Mouse (Mus musculus): ENCODE measurements around the gene Ptprb.

DNA sequence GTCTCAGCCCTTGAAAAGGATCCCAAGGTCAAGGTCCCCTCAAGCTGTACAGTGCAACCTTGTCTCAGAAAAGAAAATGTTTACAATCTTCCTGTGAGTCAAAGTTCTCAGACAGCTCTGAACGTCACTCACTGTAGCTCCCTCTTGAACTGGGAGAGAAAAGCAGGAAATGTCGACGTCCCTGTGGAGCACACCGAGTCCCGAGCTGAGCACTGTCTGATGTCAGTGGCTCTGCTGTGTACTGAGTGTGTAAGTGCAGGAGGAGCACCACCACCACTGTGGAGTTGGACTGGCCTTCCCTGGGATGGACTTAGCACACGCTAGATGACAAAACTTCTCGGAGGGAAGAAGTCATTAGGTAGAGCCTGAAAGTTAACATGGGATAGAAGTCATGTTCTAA lies 31.9 kb upstream of the Ptprb start:
- TF ChIP-seq ZNF384 (IDR thresholded peaks at IDR 0.05; ENCODE audit: low read depth, low read length): no peak
- no peak for TF ChIP-seq CHD2 (IDR thresholded peaks at IDR 0.05; ENCODE audit: low read depth, low read length)
